ENCODE assay signal across 8 mouse cellular contexts in genomic region chr2:34106837-34107565, GRCm38 (mm10).
DNase-seq lines count a peak whose midpoint lies in the region; ATAC-seq lines count a peak whose summit lies in the region.

No protein-coding gene starts in this region.

- H3K4me1 ChIP-seq in hindbrain, embryonic 10.5 days (replicated peaks) = peaks cover 39% of the 10 kb centered on the region
- H3K4me1 ChIP-seq in midbrain, embryonic 12.5 days = peaks cover 34% of the 10 kb centered on the region

- DNase-seq in embryo, embryonic 10 days (ENCODE audit: low spot score) = peak; percentile 39
- no peak for DNase-seq in embryo, embryonic 9.5 days (ENCODE audit: extremely low spot score)
- DNase-seq in Muller cell, postnatal 12 days (ENCODE audit: inconsistent ontology term) = peak; percentile 37
- DNase-seq in hindbrain, embryonic 10.5 days (ENCODE audit: low spot score) = no peak
- DNase-seq in natural killer cell, adult 2 months (ENCODE audit: low spot score in 2 of 2) = no peak
- DNase-seq in heart, postnatal 14 days = no peak

- intact Hi-C loops in heart, postnatal 14 days (cut with DNase I) = no loop called here

- WGBS in hindbrain, embryonic 10.5 days = 53% methylated on average over 15 of the region's 15 CpGs
- WGBS in midbrain, embryonic 12.5 days = 18% methylated on average over 15 of the region's 15 CpGs

- no peak overlapping the region for H3K9ac ChIP-seq in midbrain, embryonic 12.5 days (replicated peaks)

- H3K4me3 ChIP-seq in hindbrain, embryonic 10.5 days = no peak overlapping the region
- H3K4me3 ChIP-seq in midbrain, embryonic 12.5 days = 0 out of 2 replicates have a peak overlapping the region, but pooled peaks have one; percentile 3

- H3K4me2 ChIP-seq in midbrain, embryonic 12.5 days (replicated peaks) = peak overlapping the region; percentile 34

- no peaks in the 10 kb centered on the region for H3K36me3 ChIP-seq in hindbrain, embryonic 10.5 days
- H3K36me3 ChIP-seq in midbrain, embryonic 12.5 days = no peaks in the 10 kb centered on the region

- peak; percentile 53 for ATAC-seq in midbrain, embryonic 12.5 days (ENCODE audit: low FRiP score, low read depth)
- no peak for ATAC-seq in monocyte, adult 5-6 weeks (replicated peaks; ENCODE audit: insufficient number of reproducible peaks, low FRiP score, low TSS enrichment, poor library complexity, severe bottlenecking)

- H3K27me3 ChIP-seq in hindbrain, embryonic 10.5 days (ENCODE audit: insufficient read depth, poor library complexity, severe bottlenecking) = peaks cover 3% of the 10 kb centered on the region; the same call in 1 of the 2 replicates
- no peaks in the 10 kb centered on the region; the same call in 1 of the 2 replicates for H3K27me3 ChIP-seq in midbrain, embryonic 12.5 days

- H3K9me3 ChIP-seq in hindbrain, embryonic 10.5 days = no peaks in the 10 kb centered on the region
- H3K9me3 ChIP-seq in midbrain, embryonic 12.5 days = no peaks in the 10 kb centered on the region

- peak overlapping the region; percentile 82 for H3K27ac ChIP-seq in hindbrain, embryonic 10.5 days
- peak overlapping the region; percentile 90 for H3K27ac ChIP-seq in midbrain, embryonic 12.5 days (replicated peaks)

Comparison
In these comparisons a context has a peak if more than half of its experiments do, and no peak if none do; other contexts are left out.
1. DNase-seq: peak in embryo, embryonic 10 days (single experiment) and Muller cell, postnatal 12 days (single experiment); none in embryo, embryonic 9.5 days (single experiment), hindbrain, embryonic 10.5 days (single experiment), natural killer cell, adult 2 months (0 of 2) and heart, postnatal 14 days (0 of 2).